Mouse (Mus musculus) forebrain, embryonic 13.5 days (tissue): ENCODE data around the gene Acot13. TPM values are rescaled to one million over a fixed set of nuclear protein-coding genes. Genes with fewer than 3 reads are reported as not detected.
"Not testable (repeated sequence)": the region's sequence is repeated elsewhere in the genome, so short reads cannot be mapped to it uniquely, and the experiment has no call there.

Experiments used
- ATAC-seq: fragments of 200-750 bp; cut with Nextera tagmentation; 2 replicates; pipeline ENCODE4 v1.8.0; 2017
- H3K27ac ChIP-seq: fragments of 300-500 bp; sonication (generic); 2 replicates; pipeline ENCODE4 v1.5.1; 2015; ENCODE audit warnings: inconsistent platforms, mild to moderate bottlenecking, moderate library complexity
- H3K27me3 ChIP-seq: fragments of 300-500 bp; sonication (generic); 2 replicates; pipeline ENCODE4 v1.6.1; 2015; ENCODE audit warnings: mild to moderate bottlenecking, inconsistent platforms
- H3K36me3 ChIP-seq: fragments of 300-500 bp; sonication (generic); 2 replicates; pipeline ENCODE4 v1.6.1; 2015; ENCODE audit warnings: mild to moderate bottlenecking, inconsistent platforms; ENCODE audit not compliant: poor library complexity, severe bottlenecking
- H3K4me1 ChIP-seq: fragments of 300-500 bp; sonication (generic); 2 replicates; pipeline ENCODE4 v1.6.1; 2015; ENCODE audit warnings: inconsistent platforms
- H3K4me2 ChIP-seq: fragments of 300-500 bp; sonication (generic); 2 replicates; pipeline ENCODE4 v1.6.1; 2015; ENCODE audit warnings: inconsistent platforms, mild to moderate bottlenecking, moderate library complexity
- H3K4me3 ChIP-seq: fragments of 300-500 bp; sonication (generic); 2 replicates; pipeline ENCODE4 v1.5.1; 2015; ENCODE audit warnings: mild to moderate bottlenecking, inconsistent platforms
- H3K9ac ChIP-seq: fragments of 300-500 bp; sonication (generic); 2 replicates; pipeline ENCODE4 v1.6.1; 2015; ENCODE audit warnings: mild to moderate bottlenecking, inconsistent platforms
- H3K9me3 ChIP-seq: fragments of 300-500 bp; sonication (generic); replicated peaks from 2 replicates; pipeline ENCODE4 v1.6.1; 2016; ENCODE audit warnings: inconsistent platforms
- WGBS: fragments of 180-500 bp; shearing (Covaris S2); methylation state at CpG from one replicate; pipeline ENCODE4 v1.1.7; 2015; 5-methylcytosine and 5-hydroxymethylcytosine counted together
- polyA plus RNA-seq: library from polyadenylated mRNA; unstranded; fragments of >200 nt; fragmentation: Nextera tagmentation; extraction: Ambion mirVana; gene quantifications from 2 replicates; pipeline ENCODE4 v1.2.1, GENCODE M21; 2015

The Acot13 gene
- polyA plus RNA-seq, 1 experiment from 2014 or later: 66.5 TPM

DNA sequence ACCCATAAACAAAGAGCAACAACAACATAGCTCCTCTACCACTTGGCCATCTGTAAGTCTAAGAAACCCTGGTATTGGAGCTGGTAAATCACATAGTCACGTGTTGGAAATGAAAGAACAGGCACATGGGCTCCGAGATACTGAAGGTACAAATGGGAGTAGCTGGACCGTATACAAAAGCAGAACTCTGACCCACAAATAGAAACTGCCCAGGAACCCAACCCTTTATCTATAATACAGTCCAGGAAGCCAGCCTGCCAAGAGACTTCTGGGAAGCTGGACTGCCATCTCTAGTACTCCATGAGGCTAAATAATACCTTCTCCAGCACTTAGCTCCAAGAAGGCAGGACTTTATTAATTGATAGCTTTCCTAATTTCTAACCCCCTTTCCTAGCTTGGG, 21.2 kb upstream of the Acot13 start:
- Histone ChIP-seq H3K36me3 (no peaks in the 10 kb centered on the region), H3K4me2 (no peak overlapping the region), H3K4me1 (no peaks in the 10 kb centered on the region), H3K27ac (no peak overlapping the region), H3K9me3 (no peaks in the 10 kb centered on the region), H3K27me3 (no peaks in the 10 kb centered on the region), H3K4me3 (no peak overlapping the region), H3K9ac (no peak overlapping the region)
- 84% methylated on average over 3 of the region's 3 CpGs for WGBS
- no peak for ATAC-seq

DNA sequence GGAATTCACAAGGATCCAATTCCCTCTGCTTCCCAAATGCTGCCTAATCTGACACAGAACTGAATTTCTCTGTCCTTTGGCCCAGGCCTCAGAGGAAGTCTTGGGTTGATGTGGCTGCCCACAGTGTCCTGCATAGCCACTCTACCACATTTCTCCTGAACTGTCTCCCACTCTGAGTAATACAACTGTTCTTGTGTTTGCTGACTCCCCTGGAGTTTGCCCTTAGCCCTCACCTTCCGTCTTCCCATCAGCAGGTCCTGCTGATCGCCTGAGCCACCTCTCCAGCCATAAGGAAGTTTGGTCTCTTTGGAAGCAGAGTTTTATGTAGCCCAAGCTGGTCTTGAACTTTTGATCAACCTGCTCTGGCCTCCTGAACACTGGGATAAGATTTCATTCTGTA, 20.6 kb upstream of the Acot13 start:
- Histone ChIP-seq H3K4me3 (no peak overlapping the region), H3K27me3 (no peaks in the 10 kb centered on the region), H3K36me3 (no peaks in the 10 kb centered on the region), H3K4me2 (no peak overlapping the region), H3K4me1 (no peaks in the 10 kb centered on the region), H3K27ac (no peak overlapping the region), H3K9me3 (no peaks in the 10 kb centered on the region), H3K9ac (no peak overlapping the region)
- 84% methylated on average over 2 of the region's 2 CpGs for WGBS
- ATAC-seq: no peak

DNA sequence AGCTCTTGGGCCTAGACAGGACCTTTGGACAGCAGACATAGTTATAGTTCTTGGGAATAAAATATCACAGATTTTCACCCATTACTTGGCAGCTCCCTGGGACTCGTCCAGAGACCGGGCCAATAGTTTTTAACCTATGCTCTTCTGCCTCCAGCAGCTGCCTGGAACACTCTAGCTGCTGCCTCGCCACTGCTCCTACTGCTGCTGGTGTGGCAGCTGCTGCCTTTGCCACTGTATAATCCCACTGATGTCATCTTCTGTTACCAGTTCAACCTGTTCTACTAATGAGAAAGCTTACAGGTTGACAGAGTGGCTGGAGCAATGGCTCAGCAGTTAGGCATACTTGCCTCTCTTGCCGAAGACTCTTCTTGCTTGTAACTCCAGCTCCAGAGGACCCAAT, 18.0 kb upstream of the Acot13 start:
- no peaks in the 10 kb centered on the region for H3K9me3 ChIP-seq
- no peaks in the 10 kb centered on the region for H3K36me3 ChIP-seq
- H3K4me1 ChIP-seq: peaks cover 13% of the 10 kb centered on the region
- no peak overlapping the region for H3K4me2 ChIP-seq
- no peak for ATAC-seq
- H3K9ac ChIP-seq: no peak overlapping the region
- H3K27me3 ChIP-seq: no peaks in the 10 kb centered on the region
- 89% methylated on average over 4 of the region's 4 CpGs for WGBS
- no peak overlapping the region for H3K4me3 ChIP-seq
- no peak overlapping the region for H3K27ac ChIP-seq

- no peaks in the 10 kb centered on the region for H3K9me3 ChIP-seq
- H3K4me2 ChIP-seq: peak within 1 kb of the TSS; percentile 86
- H3K9ac ChIP-seq: peak within 1 kb of the TSS; percentile 71
- peaks cover 12% of the 10 kb centered on the region for H3K36me3 ChIP-seq
- peaks cover 13% of the 10 kb centered on the region for H3K4me1 ChIP-seq
- H3K4me3 ChIP-seq: peak within 1 kb of the TSS; percentile 57
- ATAC-seq: peak; percentile 96
- H3K27me3 ChIP-seq: no peaks in the 10 kb centered on the region
- H3K27ac ChIP-seq: no peak within 1 kb of the TSS
- WGBS: 7% methylated on average over 40 of the region's 40 CpGs
Measured at GRCm38 (mm10) chr13:24844983-24845955, 13.9 kb upstream of the Acot13 start, which contains the start of gene D130043K22Rik. TSS of gene D130043K22Rik (plus strand) at chr13:24845135.

GRCm38 (mm10) chr13:24841702-24842101, 10.4 kb upstream of the Acot13 start:
- Histone ChIP-seq H3K27ac (no peak overlapping the region), H3K9me3 (no peaks in the 10 kb centered on the region), H3K4me3 (no peak overlapping the region), H3K27me3 (no peaks in the 10 kb centered on the region), H3K4me2 (no peak overlapping the region), H3K4me1 (peaks cover 13% of the 10 kb centered on the region), H3K9ac (no peak overlapping the region), H3K36me3 (peaks cover 26% of the 10 kb centered on the region)
- no peak for ATAC-seq
- WGBS: 93% methylated on average over 3 of the region's 3 CpGs

- H3K36me3 ChIP-seq: peaks cover 26% of the 10 kb centered on the region
- H3K4me2 ChIP-seq: no peak overlapping the region
- H3K9me3 ChIP-seq: no peaks in the 10 kb centered on the region
- ATAC-seq: no peak
- H3K27ac ChIP-seq: no peak overlapping the region
- peaks cover 7% of the 10 kb centered on the region for H3K4me1 ChIP-seq
- 89% methylated on average over 3 of the region's 3 CpGs for WGBS
- H3K9ac ChIP-seq: no peak overlapping the region
- H3K27me3 ChIP-seq: no peaks in the 10 kb centered on the region
- no peak overlapping the region for H3K4me3 ChIP-seq
Measured at GRCm38 (mm10) chr13:24839831-24840230, 8.5 kb upstream of the Acot13 start.

GRCm38 (mm10) chr13:24837765-24838164, 6.4 kb upstream of the Acot13 start:
- 89% methylated on average over 8 of the region's 8 CpGs for whole genome bisulfite sequencing
- not testable (repeated sequence) for H3K27me3 ChIP-seq, H3K9ac ChIP-seq

GRCm38 (mm10) chr13:24832811-24833155, 1.4 kb upstream of the Acot13 start:
- Histone ChIP-seq H3K36me3 (no peaks in the 10 kb centered on the region), H3K27me3 (no peaks in the 10 kb centered on the region)
- 76% methylated on average over 2 of the region's 2 CpGs for WGBS

More at GRCm38 (mm10) chr13:24837765-24838164, 6.4 kb upstream of the Acot13 start:
- not testable (repeated sequence) for H3K4me2 ChIP-seq, ATAC-seq, H3K9me3 ChIP-seq, H3K27ac ChIP-seq, H3K4me3 ChIP-seq
- peaks cover 21% of the 10 kb centered on the region for H3K4me1 ChIP-seq
- H3K36me3 ChIP-seq: peaks cover 26% of the 10 kb centered on the region

DNA sequence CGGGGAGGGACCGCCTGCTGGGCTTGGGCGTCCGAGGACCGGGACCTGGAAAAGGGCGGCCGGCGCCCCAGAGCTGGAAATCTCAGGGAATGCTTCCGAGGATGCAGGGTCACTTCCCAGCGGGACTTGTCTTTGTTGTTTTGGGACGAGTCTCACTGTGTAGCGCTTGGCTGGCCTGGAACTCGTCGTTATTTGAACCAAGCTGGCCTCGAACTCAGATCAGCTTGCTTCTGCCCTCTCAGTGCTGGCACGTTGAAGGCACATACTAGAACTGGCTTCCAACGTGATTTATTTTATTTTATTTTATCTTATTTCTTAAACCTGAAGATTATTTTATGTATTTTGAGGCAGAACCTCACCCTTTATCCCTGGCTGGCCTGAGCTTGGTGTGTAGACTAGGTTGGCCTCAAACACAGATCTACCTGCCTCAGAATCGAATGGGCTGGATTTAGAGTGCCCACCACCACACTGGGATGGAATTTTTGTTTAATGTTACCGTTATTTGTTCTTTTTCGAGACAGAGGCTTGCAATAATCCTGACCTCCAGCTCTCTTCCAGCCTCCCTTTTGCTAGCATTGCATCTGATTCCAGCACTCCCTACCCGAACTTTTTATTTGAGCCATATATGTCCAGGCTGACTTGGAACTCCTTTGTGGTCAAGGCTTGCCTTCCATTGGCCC, 931 bp upstream of the Acot13 start:
- no peaks in the 10 kb centered on the region for H3K27me3 ChIP-seq
- no peak; the same call in 1 of the 2 replicates for ATAC-seq

More at GRCm38 (mm10) chr13:24832811-24833155, 1.4 kb upstream of the Acot13 start:
- no peak overlapping the region for H3K27ac ChIP-seq
- H3K4me3 ChIP-seq: peak overlapping the region; percentile 95
- ATAC-seq: no peak
- H3K4me1 ChIP-seq: peaks cover 33% of the 10 kb centered on the region
- peak overlapping the region; percentile 84 for H3K4me2 ChIP-seq
- peak overlapping the region; percentile 95 for H3K9ac ChIP-seq
- H3K9me3 ChIP-seq: no peaks in the 10 kb centered on the region

DNA sequence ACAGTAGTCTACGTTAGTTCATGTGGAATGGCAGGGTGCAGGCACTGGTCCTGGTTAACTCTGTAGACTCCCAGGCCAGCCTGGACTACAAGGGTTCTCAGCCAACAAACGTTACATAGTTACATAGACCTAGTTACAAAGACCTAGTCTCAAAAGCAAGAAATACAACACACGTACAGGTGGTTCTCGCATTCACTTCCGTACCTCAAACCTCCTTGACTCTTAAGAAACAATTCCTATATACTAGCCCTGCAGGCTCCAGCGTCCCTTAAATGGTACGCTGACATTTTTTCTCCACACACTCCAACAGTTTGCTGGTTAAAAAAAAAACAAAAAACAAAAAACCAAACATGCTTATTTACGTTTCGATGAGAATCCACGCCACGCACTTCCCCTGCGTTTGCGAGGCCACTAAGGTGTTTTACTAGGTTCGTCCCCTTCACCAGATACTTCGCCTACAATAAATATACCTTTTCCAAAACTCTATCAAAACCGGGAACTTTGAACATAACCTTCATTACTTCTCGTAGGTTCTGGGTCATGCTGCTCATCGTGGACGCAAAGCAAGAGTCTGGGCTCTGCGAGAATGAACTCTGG, 486 bp downstream of the Acot13 start:
- WGBS: 2% methylated on average over 20 of the region's 20 CpGs
- Histone ChIP-seq H3K27me3 (no peaks in the 10 kb centered on the region), H3K4me1 (peaks cover 33% of the 10 kb centered on the region), H3K9ac (peak overlapping the region; percentile 74), H3K4me3 (peak overlapping the region; percentile 95), H3K9me3 (no peaks in the 10 kb centered on the region), H3K36me3 (no peaks in the 10 kb centered on the region), H3K27ac (no peak overlapping the region), H3K4me2 (peak overlapping the region; percentile 84)
- no peak for ATAC-seq

More for the DNA sequence above, 931 bp upstream of the Acot13 start:
- Histone ChIP-seq H3K4me1 (peaks cover 33% of the 10 kb centered on the region), H3K27ac (peak overlapping the region; percentile 90), H3K4me2 (peak overlapping the region; percentile 84), H3K9me3 (no peaks in the 10 kb centered on the region), H3K4me3 (peak overlapping the region; percentile 95), H3K9ac (peak overlapping the region; percentile 95), H3K36me3 (no peaks in the 10 kb centered on the region)
- 3% methylated on average over 21 of the region's 21 CpGs for WGBS

DNA sequence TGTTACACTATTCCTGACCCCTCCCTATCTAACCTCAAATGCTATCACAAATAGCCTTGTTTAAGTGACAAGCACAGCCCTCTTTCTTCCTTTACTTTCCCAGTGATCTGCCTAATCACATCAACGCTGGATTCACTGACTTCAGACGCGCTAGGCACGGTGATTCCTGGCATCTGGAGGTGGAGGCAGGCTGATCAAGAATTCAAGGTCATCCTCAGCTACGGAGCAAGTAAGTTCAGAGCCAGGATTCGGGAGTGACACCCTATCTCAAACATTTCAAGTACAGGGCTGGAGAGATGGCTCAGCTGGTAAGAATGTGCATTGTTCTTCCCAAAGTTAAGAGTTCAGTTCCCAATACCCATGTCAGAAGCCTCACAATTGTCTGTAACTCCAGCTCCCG, 5.2 kb downstream of the Acot13 start:
- Histone ChIP-seq H3K36me3 (no peaks in the 10 kb centered on the region), H3K27ac (no peak overlapping the region), H3K4me1 (peaks cover 5% of the 10 kb centered on the region), H3K9me3 (no peaks in the 10 kb centered on the region), H3K27me3 (no peaks in the 10 kb centered on the region), H3K4me3 (no peak overlapping the region), H3K4me2 (no peak overlapping the region), H3K9ac (no peak overlapping the region; the same call in 1 of the 2 replicates)
- WGBS: 84% methylated on average over 7 of the region's 7 CpGs
- no peak for ATAC-seq

- Histone ChIP-seq H3K4me2 (no peak overlapping the region), H3K36me3 (no peaks in the 10 kb centered on the region), H3K27ac (no peak overlapping the region), H3K27me3 (no peaks in the 10 kb centered on the region), H3K4me1 (peaks cover 2% of the 10 kb centered on the region), H3K9me3 (no peaks in the 10 kb centered on the region), H3K4me3 (no peak overlapping the region), H3K9ac (no peak overlapping the region)
- 91% methylated on average over 4 of the region's 4 CpGs for WGBS
- ATAC-seq: no peak
Measured at GRCm38 (mm10) chr13:24825587-24825986, 5.8 kb downstream of the Acot13 start.
